Mouse (Mus musculus): ENCODE measurements around the gene Ifitm2. TPM values are rescaled to one million over a fixed set of nuclear protein-coding genes. Genes with fewer than 3 reads are reported as not detected.
A peak's percentile ranks its signal among the peaks of the same experiment; 100 is the strongest.

Ifitm2 gene
- polyA plus RNA-seq, 1 experiment from 2014 or later: 458 TPM

GRCm38 (mm10) chr7:140941222-140942051 is 14.3 kb downstream of the Ifitm2 start, which contains the start of gene Pgghg:
TSS of gene Pgghg (plus strand) at chr7:140941391.
- Histone ChIP-seq H3K9me3 (replicated peaks; ENCODE audit: control insufficient read depth, low read length) (no peaks in the 10 kb centered on the region), H3K36me3 (ENCODE audit: control insufficient read depth, insufficient read depth) (no peaks in the 10 kb centered on the region), H3K4me1 (ENCODE audit: control insufficient read depth, low read depth, low read length) (peaks cover 10% of the 10 kb centered on the region), H3K4me2 (ENCODE audit: low read depth, low read length) (peak within 1 kb of the TSS; percentile 52), H3K9ac (ENCODE audit: low read depth, low read length) (peak within 1 kb of the TSS; percentile 64), H3K4me3 (ENCODE audit: low read depth, low read length) (peak within 1 kb of the TSS; percentile 62), H3K27me3 (ENCODE audit: control insufficient read depth, insufficient read depth, low read depth, low read length) (no peaks in the 10 kb centered on the region; the same call in 1 of the 2 replicates), H3K27ac (ENCODE audit: low read length) (peak within 1 kb of the TSS; percentile 64)
- ATAC-seq (ENCODE audit: low read depth): peak; percentile 89
- under 1% methylated on average over 33 of the region's 33 CpGs for WGBS (ENCODE audit: insufficient replicate concordance)

GRCm38 (mm10) chr7:140939669-140940171 is 16.1 kb downstream of the Ifitm2 start:
- Histone ChIP-seq H3K9ac (ENCODE audit: low read depth, low read length) (no peak overlapping the region), H3K27ac (ENCODE audit: low read length) (no peak overlapping the region)
- ATAC-seq (ENCODE audit: low read depth): no peak

DNA sequence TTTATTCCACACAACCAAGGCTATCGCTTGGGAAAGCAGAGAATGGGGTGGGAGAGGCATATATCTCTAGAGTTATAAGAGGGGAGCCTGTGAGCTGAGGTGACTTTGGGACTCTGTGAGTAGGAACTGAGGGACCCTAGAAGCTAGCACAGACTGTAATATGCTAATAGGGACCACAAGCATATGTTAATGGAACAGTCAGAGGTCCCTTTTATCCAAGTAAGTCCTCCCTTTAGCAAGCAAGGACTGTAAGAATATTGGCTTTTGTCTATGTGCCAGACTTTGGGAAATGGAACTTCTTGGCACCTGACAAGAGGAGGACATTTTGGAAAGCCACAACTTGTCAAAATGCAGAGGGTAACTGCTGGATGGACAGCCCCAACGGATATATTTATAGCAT is 16.9 kb downstream of the Ifitm2 start:
- Histone ChIP-seq H3K36me3 (ENCODE audit: control insufficient read depth, insufficient read depth) (no peaks in the 10 kb centered on the region), H3K4me1 (ENCODE audit: control insufficient read depth, low read depth, low read length) (peaks cover 10% of the 10 kb centered on the region), H3K9ac (ENCODE audit: low read depth, low read length) (no peak overlapping the region), H3K27me3 (ENCODE audit: control insufficient read depth, insufficient read depth, low read depth, low read length) (no peaks in the 10 kb centered on the region; the same call in 1 of the 2 replicates), H3K4me2 (ENCODE audit: low read depth, low read length) (no peak overlapping the region), H3K4me3 (ENCODE audit: low read depth, low read length) (no peak overlapping the region), H3K27ac (ENCODE audit: low read length) (no peak overlapping the region), H3K9me3 (replicated peaks; ENCODE audit: control insufficient read depth, low read length) (no peaks in the 10 kb centered on the region)
- no peak for ATAC-seq (ENCODE audit: low read depth)
- 38% methylated on average over 2 of the region's 2 CpGs for WGBS (ENCODE audit: insufficient replicate concordance)

More at GRCm38 (mm10) chr7:140939669-140940171, 16.1 kb downstream of the Ifitm2 start:
- Histone ChIP-seq H3K27me3 (ENCODE audit: control insufficient read depth, insufficient read depth, low read depth, low read length) (no peaks in the 10 kb centered on the region; the same call in 1 of the 2 replicates), H3K4me1 (ENCODE audit: control insufficient read depth, low read depth, low read length) (peaks cover 10% of the 10 kb centered on the region), H3K36me3 (ENCODE audit: control insufficient read depth, insufficient read depth) (no peaks in the 10 kb centered on the region), H3K4me2 (ENCODE audit: low read depth, low read length) (no peak overlapping the region), H3K4me3 (ENCODE audit: low read depth, low read length) (no peak overlapping the region), H3K9me3 (replicated peaks; ENCODE audit: control insufficient read depth, low read length) (no peaks in the 10 kb centered on the region)
- 41% methylated on average over 8 of the region's 8 CpGs for WGBS (ENCODE audit: insufficient replicate concordance)

GRCm38 (mm10) chr7:140938436-140938835 is 17.4 kb downstream of the Ifitm2 start:
- no peak overlapping the region for H3K9ac ChIP-seq (ENCODE audit: low read depth, low read length)
- no peaks in the 10 kb centered on the region for H3K36me3 ChIP-seq (ENCODE audit: control insufficient read depth, insufficient read depth)
- H3K4me2 ChIP-seq (ENCODE audit: low read depth, low read length): no peak overlapping the region
- H3K9me3 ChIP-seq (replicated peaks; ENCODE audit: control insufficient read depth, low read length): no peaks in the 10 kb centered on the region
- H3K4me1 ChIP-seq (ENCODE audit: control insufficient read depth, low read depth, low read length): peaks cover 10% of the 10 kb centered on the region
- no peak overlapping the region for H3K27ac ChIP-seq (ENCODE audit: low read length)
- no peaks in the 10 kb centered on the region; the same call in 1 of the 2 replicates for H3K27me3 ChIP-seq (ENCODE audit: control insufficient read depth, insufficient read depth, low read depth, low read length)
- ATAC-seq (ENCODE audit: low read depth): no peak
- WGBS (ENCODE audit: insufficient replicate concordance): 32% methylated on average over 3 of the region's 3 CpGs
- no peak overlapping the region for H3K4me3 ChIP-seq (ENCODE audit: low read depth, low read length)

DNA sequence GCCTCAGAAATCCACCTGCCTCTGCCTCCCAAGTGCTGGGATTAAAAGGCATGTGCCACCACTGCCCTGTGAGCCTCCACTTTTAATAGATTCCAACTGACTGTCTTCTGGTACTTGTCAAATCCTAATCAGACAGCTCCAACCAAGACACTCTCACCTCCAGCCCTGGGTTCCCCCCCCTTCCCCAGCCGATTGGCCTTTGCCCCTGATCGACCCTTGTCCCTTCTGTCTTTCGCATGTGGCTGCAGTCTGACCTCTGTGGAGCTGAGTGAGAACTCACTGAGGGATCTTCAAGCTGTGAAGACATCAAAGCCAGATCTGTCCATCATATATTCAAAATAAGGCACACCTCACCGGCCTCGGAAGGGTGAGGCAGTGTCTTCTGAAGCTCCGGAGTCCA is 28.6 kb downstream of the Ifitm2 start:
- peaks cover 7% of the 10 kb centered on the region; the same call in 1 of the 2 replicates for H3K36me3 ChIP-seq (ENCODE audit: control insufficient read depth, insufficient read depth)

DNA sequence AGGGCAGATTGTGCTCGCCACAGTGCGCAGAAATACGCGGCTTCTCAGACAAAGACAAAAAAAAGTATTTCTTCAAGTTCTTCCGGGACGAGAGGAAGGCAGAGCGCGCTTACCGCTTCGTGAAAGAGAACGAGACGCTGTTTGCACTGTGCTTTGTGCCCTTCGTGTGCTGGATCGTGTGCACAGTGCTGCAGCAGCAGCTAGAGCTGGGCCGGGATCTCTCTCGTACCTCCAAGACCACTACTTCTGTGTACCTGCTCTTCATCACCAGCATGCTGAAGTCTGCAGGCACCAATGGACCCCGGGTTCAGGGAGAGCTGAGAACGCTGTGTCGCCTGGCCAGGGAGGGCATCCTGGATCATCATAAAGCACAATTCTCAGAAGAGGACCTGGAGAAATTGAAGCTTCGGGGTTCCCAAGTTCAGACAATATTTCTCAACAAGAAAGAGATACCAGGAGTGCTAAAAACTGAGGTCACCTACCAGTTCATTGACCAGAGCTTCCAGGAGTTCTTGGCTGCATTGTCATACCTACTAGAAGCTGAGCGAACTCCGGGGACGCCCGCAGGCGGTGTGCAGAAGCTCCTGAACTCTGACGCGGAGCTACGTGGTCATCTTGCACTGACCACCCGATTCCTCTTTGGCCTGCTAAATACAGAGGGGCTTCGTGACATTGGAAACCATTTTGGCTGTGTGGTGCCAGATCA is 32.6 kb downstream of the Ifitm2 start:
- H3K27ac ChIP-seq (ENCODE audit: low read length): no peak overlapping the region
- peaks cover 8% of the 10 kb centered on the region for H3K4me1 ChIP-seq (ENCODE audit: control insufficient read depth, low read depth, low read length)
- peaks cover 43% of the 10 kb centered on the region for H3K27me3 ChIP-seq (ENCODE audit: control insufficient read depth, insufficient read depth, low read depth, low read length)
- peak overlapping the region; percentile 21; the same call in 1 of the 2 replicates for H3K4me3 ChIP-seq (ENCODE audit: low read depth, low read length)
- no peaks in the 10 kb centered on the region for H3K9me3 ChIP-seq (replicated peaks; ENCODE audit: control insufficient read depth, low read length)
- peaks cover 4% of the 10 kb centered on the region; the same call in 1 of the 2 replicates for H3K36me3 ChIP-seq (ENCODE audit: control insufficient read depth, insufficient read depth)
- ATAC-seq (ENCODE audit: low read depth): no peak
- H3K9ac ChIP-seq (ENCODE audit: low read depth, low read length): no peak overlapping the region
- WGBS (ENCODE audit: insufficient replicate concordance): 19% methylated on average over 30 of the region's 30 CpGs
- H3K4me2 ChIP-seq (ENCODE audit: low read depth, low read length): peak overlapping the region; percentile 41; the same call in 1 of the 2 replicates

More for the DNA sequence above, 28.6 kb downstream of the Ifitm2 start:
- Histone ChIP-seq H3K4me2 (ENCODE audit: low read depth, low read length) (no peak overlapping the region), H3K27me3 (ENCODE audit: control insufficient read depth, insufficient read depth, low read depth, low read length) (peaks cover 25% of the 10 kb centered on the region), H3K9ac (ENCODE audit: low read depth, low read length) (no peak overlapping the region), H3K27ac (ENCODE audit: low read length) (no peak overlapping the region), H3K4me3 (ENCODE audit: low read depth, low read length) (no peak overlapping the region), H3K9me3 (replicated peaks; ENCODE audit: control insufficient read depth, low read length) (no peaks in the 10 kb centered on the region), H3K4me1 (ENCODE audit: control insufficient read depth, low read depth, low read length) (peaks cover 6% of the 10 kb centered on the region)
- 71% methylated on average over 6 of the region's 6 CpGs for WGBS (ENCODE audit: insufficient replicate concordance)
- ATAC-seq (ENCODE audit: low read depth): no peak; the same call in 1 of the 2 replicates

DNA sequence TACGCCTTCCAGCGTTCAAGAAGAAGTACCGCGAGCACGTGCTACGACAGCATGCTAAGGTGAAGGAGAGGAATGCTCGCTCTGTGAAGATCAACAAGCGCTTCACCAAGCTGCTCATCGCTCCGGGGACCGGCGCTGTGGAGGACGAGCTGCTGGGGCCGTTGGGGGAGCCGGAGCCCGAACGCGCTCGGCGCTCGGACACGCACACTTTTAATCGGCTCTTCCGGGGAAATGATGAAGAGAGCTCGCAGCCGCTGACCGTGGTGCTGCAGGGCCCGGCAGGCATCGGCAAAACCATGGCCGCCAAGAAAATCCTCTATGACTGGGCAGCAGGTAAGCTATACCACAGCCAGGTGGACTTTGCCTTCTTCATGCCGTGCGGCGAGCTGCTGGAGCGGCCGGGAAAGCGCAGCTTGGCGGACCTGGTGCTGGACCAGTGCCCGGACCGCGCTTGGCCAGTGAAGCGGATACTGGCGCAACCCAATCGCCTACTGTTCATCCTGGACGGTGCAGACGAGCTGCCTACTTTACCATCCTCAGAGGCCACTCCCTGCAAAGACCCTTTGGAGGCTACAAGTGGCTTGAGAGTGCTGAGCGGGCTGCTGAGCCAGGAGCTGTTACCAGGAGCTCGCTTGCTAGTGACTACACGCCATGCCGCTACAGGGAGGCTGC is 33.3 kb downstream of the Ifitm2 start:
- Histone ChIP-seq H3K4me1 (ENCODE audit: control insufficient read depth, low read depth, low read length) (peaks cover 8% of the 10 kb centered on the region), H3K9ac (ENCODE audit: low read depth, low read length) (no peak overlapping the region), H3K27me3 (ENCODE audit: control insufficient read depth, insufficient read depth, low read depth, low read length) (peaks cover 43% of the 10 kb centered on the region), H3K36me3 (ENCODE audit: control insufficient read depth, insufficient read depth) (no peaks in the 10 kb centered on the region), H3K27ac (ENCODE audit: low read length) (no peak overlapping the region), H3K9me3 (replicated peaks; ENCODE audit: control insufficient read depth, low read length) (no peaks in the 10 kb centered on the region), H3K4me2 (ENCODE audit: low read depth, low read length) (peak overlapping the region; percentile 41), H3K4me3 (ENCODE audit: low read depth, low read length) (peak overlapping the region; percentile 21)
- WGBS (ENCODE audit: insufficient replicate concordance): 1% methylated on average over 49 of the region's 49 CpGs
- ATAC-seq (ENCODE audit: low read depth): peak; percentile 75

- no peak overlapping the region for H3K9ac ChIP-seq (ENCODE audit: low read depth, low read length)
- H3K4me3 ChIP-seq (ENCODE audit: low read depth, low read length): no peak overlapping the region
- no peak overlapping the region for H3K27ac ChIP-seq (ENCODE audit: low read length)
- 25% methylated on average over 22 of the region's 22 CpGs for WGBS (ENCODE audit: insufficient replicate concordance)
- no peak overlapping the region for H3K4me2 ChIP-seq (ENCODE audit: low read depth, low read length)
- H3K36me3 ChIP-seq (ENCODE audit: control insufficient read depth, insufficient read depth): no peaks in the 10 kb centered on the region
- H3K4me1 ChIP-seq (ENCODE audit: control insufficient read depth, low read depth, low read length): peaks cover 8% of the 10 kb centered on the region
- ATAC-seq (ENCODE audit: low read depth): no peak
- H3K9me3 ChIP-seq (replicated peaks; ENCODE audit: control insufficient read depth, low read length): no peaks in the 10 kb centered on the region
- peaks cover 43% of the 10 kb centered on the region for H3K27me3 ChIP-seq (ENCODE audit: control insufficient read depth, insufficient read depth, low read depth, low read length)
Measured at GRCm38 (mm10) chr7:140921225-140921975, 34.4 kb downstream of the Ifitm2 start.
